Mouse (Mus musculus) stomach, postnatal 0 days (tissue): ENCODE measurements around the gene Zbtb46. TPM values are rescaled to one million over a fixed set of nuclear protein-coding genes. Genes with fewer than 3 reads are reported as not detected.

Source experiments
- ATAC-seq: fragments of 200-750 bp; cut with Nextera tagmentation; 2 replicates; pipeline ENCODE4 v1.8.0; 2017; ENCODE audit not compliant: low FRiP score, low TSS enrichment
- DNase-seq: peaks from one replicate; pipeline ENCODE4 v3.0.0-alpha.2; 2016; ENCODE audit warnings: low spot score
- H3K27ac ChIP-seq: fragments of 300-500 bp; sonication (generic); replicated peaks from 2 replicates; pipeline ENCODE4 v1.5.1; 2014; ENCODE audit warnings: mild to moderate bottlenecking, control low read depth
- H3K27me3 ChIP-seq: fragments of 300-500 bp; sonication (generic); 2 replicates; pipeline ENCODE4 v1.6.1; 2014; ENCODE audit warnings: low read length; ENCODE audit not compliant: control insufficient read depth, insufficient read depth
- H3K36me3 ChIP-seq: fragments of 300-500 bp; sonication (generic); 2 replicates; pipeline ENCODE4 v1.6.1; 2014; ENCODE audit warnings: low read length, mixed read lengths; ENCODE audit not compliant: control insufficient read depth, insufficient read depth
- H3K4me1 ChIP-seq: fragments of 300-500 bp; sonication (generic); replicated peaks from 2 replicates; pipeline ENCODE4 v1.6.1; 2014; ENCODE audit warnings: antibody characterized with exemption; ENCODE audit not compliant: control insufficient read depth, insufficient read depth
- H3K4me2 ChIP-seq: fragments of 300-500 bp; sonication (generic); replicated peaks from 2 replicates; pipeline ENCODE4 v1.6.1; 2014; ENCODE audit warnings: low read depth, mild to moderate bottlenecking, control low read depth, moderate library complexity
- H3K4me3 ChIP-seq: fragments of 300-500 bp; sonication (generic); 2 replicates; pipeline ENCODE4 v1.5.1; 2014; ENCODE audit warnings: low read depth, low read length, control low read depth
- H3K9ac ChIP-seq: fragments of 300-500 bp; sonication (generic); 2 replicates; pipeline ENCODE4 v1.6.1; 2014; ENCODE audit warnings: mild to moderate bottlenecking, low read length, control low read depth, mixed read lengths
- H3K9me3 ChIP-seq: fragments of 300-500 bp; sonication (generic); 2 replicates; pipeline ENCODE4 v1.6.1; 2016; ENCODE audit warnings: low read length; ENCODE audit not compliant: control insufficient read depth
- CTCF ChIP-seq: IDR thresholded peaks from 2 replicates; pipeline ENCODE4 v1.5.1; 2016; ENCODE audit warnings: antibody characterized with exemption, low read depth, mild to moderate bottlenecking, moderate library complexity
- EP300 ChIP-seq: optimal IDR thresholded peaks from 2 replicates; pipeline ENCODE3; 2016; ENCODE audit warnings: antibody characterized with exemption
- WGBS: fragments of 180-500 bp; shearing (Covaris S2); extraction: QIAGEN DNeasy Blood & Tissue Kit; methylation state at CpG from one replicate; pipeline ENCODE4 v1.1.7; 2014; 5-methylcytosine and 5-hydroxymethylcytosine counted together
- polyA plus RNA-seq: library from polyadenylated mRNA; unstranded; fragments of >200 nt; fragmentation: Nextera tagmentation; extraction: Ambion mirVana; gene quantifications from 2 replicates; pipeline ENCODE4 v1.2.1, GENCODE M21; 2015

Zbtb46 gene
- polyA plus RNA-seq, 1 experiment from 2014 or later = 2.4 TPM

DNA sequence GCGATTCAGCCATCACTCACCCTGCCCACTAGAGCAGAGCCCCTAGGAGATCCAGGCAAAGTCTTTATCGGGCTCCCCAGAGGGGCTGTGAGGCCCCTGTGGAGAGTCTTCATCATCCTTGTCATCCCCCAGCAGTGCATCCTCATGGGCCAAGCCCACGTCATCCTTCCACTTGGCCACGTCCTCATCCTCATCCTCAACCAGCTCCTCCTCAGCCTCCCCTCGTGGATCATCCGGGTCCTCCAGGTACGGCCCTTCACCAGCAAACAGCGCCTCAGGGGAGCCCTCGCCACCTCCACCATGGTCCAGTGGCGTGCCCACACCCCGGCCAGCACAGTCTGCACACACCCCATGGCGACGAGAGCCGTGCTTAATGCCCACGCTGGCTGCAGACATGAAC lies 68.2 kb downstream of the Zbtb46 start:
- Histone ChIP-seq H3K9ac (no peak overlapping the region), H3K4me2 (no peak overlapping the region), H3K4me3 (no peak overlapping the region), H3K36me3 (no peaks in the 10 kb centered on the region), H3K9me3 (no peaks in the 10 kb centered on the region), H3K4me1 (no peaks in the 10 kb centered on the region), H3K27me3 (no peaks in the 10 kb centered on the region), H3K27ac (no peak overlapping the region)
- ATAC-seq (no peak), DNase-seq (no peak)
- 86% methylated on average over 15 of the region's 15 CpGs for WGBS
- TF ChIP-seq CTCF = no peak
- TF ChIP-seq EP300 = no peak

DNA sequence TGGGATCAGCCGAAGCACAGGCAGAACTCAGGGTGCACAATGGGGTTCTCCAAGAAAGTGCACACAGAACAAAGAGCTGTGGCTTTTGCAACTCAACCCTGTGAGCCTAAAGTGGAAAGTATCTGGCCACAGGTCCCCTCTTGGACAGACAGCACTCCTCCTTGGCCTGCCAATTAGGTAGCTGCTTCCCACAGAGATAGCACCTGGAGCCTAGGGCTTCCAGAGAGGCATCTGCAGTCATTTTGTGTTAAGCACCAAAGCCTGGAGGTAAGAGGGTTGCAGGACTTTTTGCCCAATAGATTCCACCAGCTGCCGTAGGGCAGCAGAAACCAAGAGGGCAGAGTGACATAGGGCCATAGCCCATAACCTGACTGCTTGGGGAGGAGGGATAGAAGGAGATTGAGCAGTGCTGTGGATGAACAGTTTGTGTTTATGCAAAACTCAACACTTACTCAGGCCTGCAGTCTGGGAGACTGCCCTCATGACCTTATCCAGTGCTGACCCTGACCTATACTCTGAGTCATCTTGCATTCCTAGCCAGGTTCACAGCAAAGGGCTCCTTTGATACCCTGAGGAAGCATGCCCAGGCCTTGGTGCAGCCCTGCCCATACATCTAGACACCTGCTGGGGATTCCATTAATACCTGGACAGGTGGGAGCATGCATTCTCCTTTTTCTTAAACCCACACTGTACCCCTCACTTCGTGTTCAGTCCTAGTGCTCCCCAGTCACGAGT lies 68.9 kb downstream of the Zbtb46 start:
- no peak overlapping the region for H3K27ac ChIP-seq

DNA sequence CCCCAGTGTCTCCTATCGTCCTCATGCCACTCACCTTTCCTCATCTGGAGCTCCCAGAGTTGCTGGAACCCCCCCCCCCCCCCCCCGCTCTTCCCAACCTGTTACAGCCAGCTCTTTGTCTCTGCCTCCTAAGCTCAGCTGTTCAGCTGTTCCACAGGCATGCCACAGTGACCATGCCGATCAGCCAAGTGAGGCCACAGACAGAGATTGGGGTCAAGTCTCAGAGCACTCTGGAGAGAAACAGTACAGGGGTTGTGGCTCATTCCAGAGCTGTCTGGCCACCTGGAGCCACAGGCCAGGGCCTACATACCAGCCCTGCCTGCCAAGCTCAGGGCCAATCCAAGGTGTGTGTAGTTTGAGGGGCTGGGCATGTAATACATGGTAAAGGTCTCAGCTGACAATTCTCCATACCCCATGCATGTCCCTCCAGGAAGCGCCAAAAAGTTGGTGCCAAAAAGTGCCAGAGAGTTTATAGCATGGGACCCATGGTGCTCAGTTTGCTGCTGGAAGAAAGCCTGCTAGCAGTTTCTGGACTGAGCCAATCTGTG lies 72.5 kb downstream of the Zbtb46 start:
- Histone ChIP-seq H3K9me3 (no peaks in the 10 kb centered on the region), H3K27me3 (no peaks in the 10 kb centered on the region), H3K36me3 (peaks cover 6% of the 10 kb centered on the region), H3K4me2 (no peak overlapping the region), H3K9ac (no peak overlapping the region), H3K4me3 (no peak overlapping the region), H3K4me1 (no peaks in the 10 kb centered on the region), H3K27ac (no peak overlapping the region)
- TF ChIP-seq EP300 (no peak), CTCF (no peak)
- no peak for DNase-seq
- no peak for ATAC-seq
- 82% methylated on average over 3 of the region's 4 CpGs for WGBS

More for the DNA sequence above, 68.9 kb downstream of the Zbtb46 start:
- Histone ChIP-seq H3K9ac (no peak overlapping the region), H3K9me3 (no peaks in the 10 kb centered on the region), H3K27me3 (no peaks in the 10 kb centered on the region), H3K36me3 (no peaks in the 10 kb centered on the region), H3K4me1 (no peaks in the 10 kb centered on the region), H3K4me3 (no peak overlapping the region), H3K4me2 (no peak overlapping the region)
- TF ChIP-seq EP300 (no peak), CTCF (no peak)
- DNase-seq (no peak), ATAC-seq (no peak)
- 59% methylated on average over 4 of the region's 4 CpGs for WGBS

DNA sequence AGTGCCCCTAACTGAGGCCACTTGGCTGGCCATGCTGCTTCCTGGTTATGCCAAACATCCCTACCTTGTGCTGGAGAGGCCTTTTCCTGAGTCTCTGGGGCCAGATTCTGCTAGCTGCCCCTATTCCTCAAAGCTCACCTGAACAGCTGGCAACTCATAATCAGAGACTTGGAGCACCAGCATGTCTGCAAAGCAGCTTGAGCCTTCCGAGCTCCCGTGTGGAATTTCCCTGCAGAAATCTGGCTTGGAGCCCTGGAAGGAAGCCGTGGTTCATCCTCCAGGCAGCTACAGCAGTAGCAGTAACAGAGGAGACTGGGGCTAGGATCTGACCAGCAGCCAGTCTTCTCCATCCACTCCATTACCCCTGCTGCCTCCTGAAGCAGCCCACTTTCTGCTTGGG lies 73.3 kb downstream of the Zbtb46 start:
- Histone ChIP-seq H3K4me1 (no peaks in the 10 kb centered on the region), H3K36me3 (peaks cover 6% of the 10 kb centered on the region), H3K4me2 (no peak overlapping the region), H3K9ac (no peak overlapping the region), H3K27me3 (no peaks in the 10 kb centered on the region), H3K9me3 (no peaks in the 10 kb centered on the region), H3K4me3 (no peak overlapping the region), H3K27ac (no peak overlapping the region)
- no peak for TF ChIP-seq EP300
- no peak for TF ChIP-seq CTCF
- no peak for DNase-seq
- no peak for ATAC-seq
- 55% methylated on average over 3 of the region's 3 CpGs for WGBS

DNA sequence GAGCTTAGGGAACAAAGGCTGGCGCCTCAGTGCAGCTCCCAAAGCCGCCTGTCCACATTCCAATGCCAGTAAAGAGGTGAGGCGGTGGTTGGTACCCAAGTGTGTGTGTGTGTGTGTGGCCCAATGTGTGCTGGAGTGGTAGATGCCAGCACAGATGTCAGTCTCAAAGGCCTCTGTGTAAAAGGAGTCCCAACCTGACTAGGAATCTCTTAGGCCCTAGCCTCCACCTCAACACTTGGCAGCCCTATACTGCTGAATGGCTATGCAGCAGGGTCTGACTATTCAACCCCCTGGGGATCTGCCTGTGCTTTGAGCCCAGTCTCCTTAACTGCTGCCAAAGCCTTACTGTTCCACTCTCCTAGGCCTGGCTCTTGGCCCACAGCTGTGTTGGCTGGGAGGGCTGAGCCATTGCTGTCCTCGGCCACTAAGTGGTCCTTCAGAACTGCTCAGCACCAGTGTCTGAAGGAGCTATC lies 74.3 kb downstream of the Zbtb46 start:
- no peaks in the 10 kb centered on the region for H3K9me3 ChIP-seq
- ATAC-seq (peak; percentile 67), DNase-seq (peak; percentile 62)
- no peak overlapping the region for H3K9ac ChIP-seq
- no peak overlapping the region for H3K4me2 ChIP-seq
- peak overlapping the region; percentile 58; the same call in 1 of the 2 replicates for H3K27ac ChIP-seq
- H3K4me3 ChIP-seq = no peak overlapping the region
- no peaks in the 10 kb centered on the region for H3K27me3 ChIP-seq
- no peaks in the 10 kb centered on the region for H3K4me1 ChIP-seq
- TF ChIP-seq CTCF (no peak), EP300 (no peak)
- 60% methylated on average over 4 of the region's 4 CpGs for WGBS
- H3K36me3 ChIP-seq = peaks cover 11% of the 10 kb centered on the region

DNA sequence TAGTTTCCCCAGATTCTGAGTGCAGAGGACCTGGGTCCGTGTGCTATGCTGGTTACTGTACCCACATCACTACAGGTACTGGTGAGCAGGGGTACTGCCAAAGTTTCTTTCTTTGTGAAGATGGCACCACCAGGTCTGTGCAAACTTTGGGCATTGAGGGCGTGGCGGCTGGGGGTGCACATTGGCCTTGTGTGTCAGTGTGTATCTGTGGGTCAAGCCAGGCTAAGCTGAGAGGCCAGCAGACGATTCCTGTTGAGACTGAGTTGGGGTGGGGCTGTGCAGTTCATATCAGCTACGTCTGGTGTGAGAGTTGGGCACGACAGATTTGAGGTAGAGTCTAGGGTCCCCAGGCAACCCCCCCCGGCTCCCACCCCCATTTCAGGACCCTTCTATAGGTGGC lies 74.8 kb downstream of the Zbtb46 start:
- no peaks in the 10 kb centered on the region for H3K9me3 ChIP-seq
- H3K27me3 ChIP-seq = no peaks in the 10 kb centered on the region
- no peak overlapping the region for H3K9ac ChIP-seq
- WGBS = 62% methylated on average over 7 of the region's 7 CpGs
- peaks cover 15% of the 10 kb centered on the region for H3K36me3 ChIP-seq
- no peak overlapping the region for H3K4me3 ChIP-seq
- H3K4me1 ChIP-seq = no peaks in the 10 kb centered on the region
- TF ChIP-seq CTCF = no peak
- TF ChIP-seq EP300 = no peak
- ATAC-seq = peak; percentile 28; the same call in 1 of the 2 replicates
- peak overlapping the region; percentile 58; the same call in 1 of the 2 replicates for H3K27ac ChIP-seq
- no peak overlapping the region for H3K4me2 ChIP-seq
- DNase-seq = no peak
